Mouse (Mus musculus) myocyte (in vitro differentiated cells): ENCODE results near the gene Usp38.

Experiments
- POLR2A ChIP-seq: IDR thresholded peaks from one replicate; pipeline ENCODE4 v1.6.1; 2011; ENCODE audit warnings: low read depth, mild to moderate bottlenecking, control low read depth, moderate library complexity; ENCODE audit not compliant: insufficient read length
- USF1 ChIP-seq: IDR thresholded peaks from one replicate; pipeline ENCODE4 v1.6.1; 2011; ENCODE audit warnings: low read depth, mild to moderate bottlenecking, control low read depth, moderate library complexity

DNA sequence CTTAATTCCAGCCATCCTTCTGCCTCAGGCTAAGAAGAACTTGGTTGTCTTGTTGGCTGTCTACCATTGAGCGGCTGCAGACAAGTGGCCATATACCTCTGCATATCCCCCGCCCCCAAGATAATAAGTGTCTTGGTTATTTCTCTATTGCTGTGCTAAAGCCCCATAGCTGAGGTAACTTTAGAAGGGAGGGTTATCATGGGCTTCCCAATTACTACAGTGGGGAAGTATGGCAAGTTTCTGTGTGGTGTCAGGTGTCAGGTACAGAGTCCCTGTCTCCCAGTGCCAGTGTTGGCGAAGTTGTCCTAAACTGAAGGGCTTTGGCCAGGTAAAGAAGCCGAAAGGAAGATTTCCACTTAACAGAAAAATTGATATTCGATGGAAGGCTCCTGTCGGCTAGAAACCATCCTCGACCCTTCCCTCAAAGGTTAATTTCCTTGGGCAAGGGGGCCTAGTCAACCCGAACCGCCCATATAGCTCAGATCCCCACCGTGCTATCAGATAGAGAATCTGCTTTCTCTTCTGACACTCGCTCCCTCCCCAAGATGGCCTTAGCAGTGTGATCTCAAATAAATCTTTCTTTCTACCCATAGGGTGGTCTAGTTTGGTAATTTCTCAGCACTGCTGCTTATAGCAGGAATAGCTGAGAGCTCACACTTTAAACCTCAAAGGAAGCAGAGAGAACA lies 44.6 kb downstream of the Usp38 start:
- no peak for TF ChIP-seq POLR2A
- no peak for TF ChIP-seq USF1
